Mouse (Mus musculus) cerebellum, adult 11 months (tissue): Measurements from ENCODE around the gene Mrps23.
A peak's percentile ranks its signal among the peaks of the same experiment; 100 is the strongest.

ENCODE experiments used
- DNase-seq: peaks from one replicate; pipeline ENCODE4 v3.0.0; 2022

The Mrps23 gene

DNA sequence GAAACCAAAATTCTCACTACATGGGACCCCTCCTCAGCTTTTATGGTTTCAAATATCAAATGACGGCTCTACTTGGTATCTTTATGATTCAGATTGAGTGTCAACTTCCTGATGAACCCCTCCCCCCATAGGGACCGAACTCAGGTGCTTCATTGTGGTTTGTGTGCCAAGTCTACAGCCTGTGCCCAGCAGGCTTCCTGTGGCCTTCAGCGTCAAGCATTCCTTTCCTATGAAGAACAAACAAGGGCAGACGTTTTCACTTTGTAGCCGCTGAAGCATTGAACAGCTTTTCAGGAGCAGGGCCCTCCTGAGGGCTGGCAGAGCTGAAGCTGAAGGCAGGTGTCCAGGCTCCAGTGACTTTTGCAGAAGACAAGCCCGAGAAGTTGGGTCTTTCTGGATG lies 9.6 kb downstream of the Mrps23 start:
- no peak for DNase-seq

DNA sequence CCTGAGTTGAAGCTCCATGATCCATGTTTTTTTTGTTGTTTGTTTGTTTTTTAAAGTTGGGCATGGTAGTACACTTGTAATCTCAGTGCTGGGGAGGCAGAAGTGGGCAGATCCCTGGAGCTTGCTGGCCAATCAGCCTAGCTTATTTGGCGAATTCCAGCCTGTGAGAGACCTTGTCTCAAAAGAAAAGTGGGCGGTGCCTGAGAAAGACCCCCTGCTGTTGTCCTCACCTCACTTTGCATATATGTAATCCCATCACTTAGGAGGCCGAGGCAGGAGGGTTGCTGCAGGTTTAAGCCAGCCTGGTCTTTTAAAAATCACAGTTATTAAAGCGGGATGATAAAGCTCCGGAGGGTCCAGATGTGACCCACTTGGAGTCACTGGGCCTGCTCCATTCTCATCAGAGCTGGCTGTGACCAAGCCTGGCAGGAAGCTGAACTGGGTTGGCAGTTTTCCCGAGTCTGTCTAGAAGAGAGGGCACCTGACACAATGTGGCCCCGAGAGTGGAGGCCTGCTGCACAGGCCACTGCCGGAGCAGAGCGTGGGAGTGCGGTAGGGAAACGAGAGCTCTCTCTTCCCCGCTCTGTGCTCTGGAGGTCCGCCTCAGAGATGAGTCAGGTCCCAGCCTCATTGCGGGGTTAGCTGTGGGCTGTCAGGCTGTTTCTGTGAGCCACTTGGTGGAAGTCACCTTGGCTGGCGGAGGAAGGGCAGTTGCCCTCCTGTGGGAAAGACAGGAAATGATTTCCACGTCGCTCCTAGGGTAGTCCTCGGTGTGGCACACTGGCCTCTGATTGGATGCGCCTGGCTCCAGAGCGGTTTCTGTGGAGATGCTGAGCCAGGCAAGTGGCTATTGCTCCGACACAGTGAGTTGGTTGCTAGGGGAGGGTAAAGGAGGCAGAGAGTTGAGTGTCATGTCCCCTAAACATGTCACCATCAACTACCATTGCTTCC lies 11.0 kb downstream of the Mrps23 start:
- DNase-seq: peak; percentile 78

DNA sequence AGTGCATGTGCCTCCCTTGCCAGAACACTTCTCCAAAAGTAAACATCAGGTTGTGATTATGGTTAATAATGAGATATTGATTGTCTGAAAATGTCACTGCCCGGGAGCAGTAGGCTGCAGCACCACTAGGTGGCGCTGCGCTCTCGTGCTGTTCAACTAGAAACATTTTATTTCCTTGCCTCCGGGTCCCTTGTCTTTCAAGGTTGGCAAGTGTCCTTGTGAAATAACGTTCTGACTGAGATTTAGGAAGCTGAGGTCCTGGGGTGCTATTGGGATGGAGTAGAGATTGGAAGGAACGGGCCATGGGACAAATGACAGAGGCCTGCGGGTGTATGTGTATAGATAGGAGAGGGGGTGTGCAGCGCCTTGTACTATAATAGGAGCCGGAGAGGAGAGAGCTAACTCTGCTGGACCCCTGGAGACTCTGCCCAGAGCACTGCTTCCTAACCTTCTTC lies 12.1 kb downstream of the Mrps23 start:
- peak; percentile 77 for DNase-seq

DNA sequence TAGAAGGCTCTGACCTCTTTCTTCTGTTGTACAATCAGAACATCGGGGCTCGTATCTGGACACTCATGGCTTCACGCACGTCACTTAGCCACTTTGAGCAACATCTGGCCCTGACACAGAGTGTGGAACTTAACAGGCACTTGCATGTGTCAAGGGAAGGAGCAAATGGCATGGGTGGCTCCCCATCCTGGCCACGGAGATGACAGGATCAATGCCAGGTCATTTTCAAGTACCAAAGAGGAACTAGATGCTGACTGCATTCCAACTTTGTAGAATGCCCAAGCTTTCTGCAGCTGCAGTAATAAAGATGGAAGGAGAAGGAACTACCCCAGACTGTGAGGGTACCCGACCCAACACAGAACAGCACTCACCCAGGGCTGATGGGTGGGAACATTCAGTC lies 14.0 kb downstream of the Mrps23 start:
- no peak for DNase-seq

DNA sequence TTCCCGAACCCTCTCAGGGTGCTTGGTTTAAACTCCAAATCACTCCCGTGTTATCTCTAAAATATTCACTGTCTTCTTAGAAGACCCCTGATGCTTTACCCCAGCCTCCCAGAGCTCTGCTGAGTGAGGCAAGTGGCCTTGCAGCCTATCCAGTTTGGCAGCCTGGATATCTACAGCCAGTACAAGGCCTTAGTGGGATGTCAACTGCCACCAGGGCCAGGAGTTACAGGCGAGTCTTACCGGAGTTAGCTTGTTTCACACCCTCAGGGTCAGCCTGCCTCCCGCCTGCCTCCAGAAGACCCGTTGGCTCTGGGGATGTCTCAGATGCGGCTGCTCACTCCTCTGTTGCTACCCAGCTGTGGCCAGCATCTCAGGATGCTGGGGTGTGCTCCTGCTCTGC lies 14.4 kb downstream of the Mrps23 start:
- no peak for DNase-seq

DNA sequence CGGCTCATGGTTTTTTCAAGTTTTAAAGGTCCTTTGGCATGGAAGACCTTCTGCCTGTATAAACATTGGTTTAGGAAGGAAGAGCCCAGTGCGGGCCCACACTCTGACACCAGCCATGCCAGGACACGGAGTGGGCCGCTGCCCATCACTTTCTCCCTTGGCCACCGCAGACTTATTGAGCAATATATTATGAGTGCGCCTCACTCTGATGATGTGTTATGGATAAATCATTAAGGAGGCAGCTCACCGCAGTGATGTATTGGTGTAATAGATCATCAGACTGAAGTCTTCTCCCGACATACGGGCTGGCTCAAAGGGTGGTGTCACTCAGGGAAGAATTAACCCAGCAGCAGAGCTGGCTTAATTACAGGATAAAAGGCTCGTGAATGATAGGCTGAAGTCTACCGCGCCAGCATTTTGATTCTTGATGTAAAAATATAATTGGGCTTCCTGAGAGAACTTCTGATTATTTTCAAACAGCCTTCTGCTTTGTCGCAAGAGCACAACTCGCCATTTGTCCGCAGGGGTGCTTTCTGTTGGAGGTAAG lies 17.8 kb downstream of the Mrps23 start:
- no peak for DNase-seq

DNA sequence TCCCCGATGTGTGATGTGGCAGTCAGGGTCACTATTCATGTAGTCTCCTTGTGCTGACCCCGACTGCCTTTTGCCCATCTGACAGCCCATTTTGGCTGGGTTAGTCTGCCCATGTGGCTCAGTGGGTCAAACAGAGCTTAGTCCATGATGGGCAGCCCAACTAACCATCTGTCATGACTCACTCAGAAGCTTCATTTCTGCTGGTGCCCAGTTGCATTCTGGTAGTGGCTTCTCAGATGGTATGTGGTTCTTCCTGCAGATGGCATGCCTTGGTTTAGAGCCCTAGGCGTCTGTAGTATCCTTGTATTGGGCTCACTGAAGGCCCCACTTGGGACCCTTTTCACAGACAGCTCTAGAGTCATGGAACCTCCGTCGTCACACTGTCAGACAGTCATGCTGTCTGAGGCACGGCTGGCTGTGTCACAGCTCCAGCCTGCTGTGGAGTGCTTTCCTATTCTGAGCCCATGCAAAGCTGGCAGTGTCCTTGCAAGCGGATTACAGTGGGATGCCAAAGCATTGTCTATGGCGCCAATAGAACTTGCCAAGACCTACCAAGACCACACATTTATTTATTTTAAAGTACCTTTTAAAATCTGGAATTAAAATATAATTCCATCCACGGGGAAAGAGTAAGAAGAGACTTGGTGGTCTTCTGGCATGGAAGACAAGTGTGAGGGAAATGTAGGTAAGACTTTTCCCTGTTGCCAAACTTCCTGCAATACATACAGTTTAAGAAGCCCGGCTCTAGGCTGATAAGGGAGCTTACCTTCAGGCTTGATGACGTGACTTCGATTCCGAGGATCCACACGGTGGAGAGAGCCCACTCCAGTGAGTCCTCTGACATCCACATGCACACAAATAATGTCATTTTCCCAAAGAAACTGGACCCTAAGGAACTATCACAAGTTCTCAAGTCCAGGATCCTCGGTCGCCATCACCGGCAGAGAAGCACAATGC lies 23.1 kb downstream of the Mrps23 start:
- DNase-seq: no peak

DNA sequence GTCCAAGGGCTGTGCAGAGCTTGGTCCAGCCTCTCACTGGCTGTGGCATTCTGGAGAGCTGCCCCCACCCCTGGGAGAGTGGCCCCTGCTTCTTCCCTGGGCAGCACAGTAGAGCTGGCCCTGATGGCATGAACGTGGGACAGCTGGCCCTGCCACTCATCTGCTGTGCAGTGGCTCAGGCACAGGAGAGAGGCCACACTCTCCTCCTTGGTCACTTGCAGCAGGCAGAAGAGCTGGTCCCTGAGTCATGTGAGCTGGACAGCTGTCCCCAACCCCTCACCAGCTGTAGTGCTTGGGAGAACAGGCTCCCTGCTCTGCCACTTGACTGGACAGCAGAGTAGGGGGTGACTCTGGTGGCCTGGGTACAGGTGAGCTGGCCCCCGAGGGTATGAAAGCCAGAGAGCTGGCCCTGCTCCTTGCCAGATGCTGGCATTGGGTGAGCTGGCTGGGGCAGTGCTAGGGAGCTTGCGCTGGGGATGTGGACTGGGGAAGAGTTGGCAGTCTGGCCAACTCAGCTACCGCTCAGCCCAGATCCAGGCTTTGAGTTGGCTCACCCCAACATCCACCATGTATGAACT lies 27.1 kb downstream of the Mrps23 start:
- DNase-seq: no peak

DNA sequence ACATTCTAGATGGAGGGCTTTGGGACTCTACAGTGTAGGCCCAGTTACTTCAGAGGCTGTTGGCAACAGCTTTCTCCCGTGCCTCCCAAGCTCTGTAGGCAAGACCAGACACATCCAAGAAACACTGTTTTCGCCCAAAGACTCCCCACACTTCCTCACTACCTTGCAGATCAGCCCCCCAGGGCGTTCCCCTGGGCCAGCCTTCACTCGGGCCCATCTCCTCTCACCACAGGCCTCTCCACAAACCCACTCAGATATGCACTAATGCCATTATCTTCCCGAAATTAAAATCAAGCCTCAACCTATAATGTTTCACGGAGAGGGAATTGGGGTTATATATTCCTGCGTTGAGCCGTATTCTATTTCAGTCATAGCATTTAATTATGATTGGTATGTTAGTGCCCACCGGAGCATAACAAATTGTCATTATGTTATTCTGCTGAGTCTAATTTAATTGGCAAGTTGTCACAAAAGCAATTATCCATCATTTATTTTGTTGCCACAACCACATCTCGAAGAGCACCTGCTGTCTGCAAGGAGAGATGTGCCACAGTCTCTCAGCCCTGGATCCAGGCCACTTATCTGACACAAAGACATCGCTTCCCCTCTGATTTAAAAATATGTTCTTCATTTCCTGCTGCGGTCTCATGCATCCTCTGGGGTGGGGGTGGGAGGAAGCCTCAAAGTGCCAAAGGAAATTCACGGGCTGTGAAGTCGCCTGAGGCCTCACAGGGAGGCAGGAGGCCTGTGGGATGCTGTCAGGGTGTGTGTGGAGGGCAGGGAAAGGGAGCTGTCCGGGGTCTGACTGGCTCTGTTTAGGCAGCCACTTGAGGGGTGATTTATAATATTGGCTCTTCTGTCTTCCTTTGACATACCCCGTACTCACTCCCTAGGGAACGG lies 29.6 kb downstream of the Mrps23 start:
- DNase-seq: no peak

DNA sequence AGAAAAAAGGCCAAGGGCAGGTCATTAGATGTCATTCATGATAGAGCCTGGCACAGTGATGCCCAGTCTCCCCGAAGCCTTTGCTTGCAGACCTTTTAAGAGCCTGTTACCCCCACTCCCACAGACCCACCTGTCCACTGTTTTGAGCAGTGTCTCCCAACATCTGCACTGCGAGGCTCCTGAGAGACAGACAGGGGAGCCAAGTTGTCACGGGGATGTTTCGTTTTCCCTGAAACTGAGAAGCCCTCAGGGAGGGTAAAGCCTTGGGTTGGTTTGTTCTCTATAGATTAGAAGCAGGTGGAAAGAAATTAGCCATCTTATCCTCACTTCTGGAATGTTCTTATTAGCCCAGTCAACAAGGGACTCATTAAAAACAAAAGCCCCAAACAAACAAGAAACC lies 30.6 kb downstream of the Mrps23 start:
- no peak for DNase-seq

DNA sequence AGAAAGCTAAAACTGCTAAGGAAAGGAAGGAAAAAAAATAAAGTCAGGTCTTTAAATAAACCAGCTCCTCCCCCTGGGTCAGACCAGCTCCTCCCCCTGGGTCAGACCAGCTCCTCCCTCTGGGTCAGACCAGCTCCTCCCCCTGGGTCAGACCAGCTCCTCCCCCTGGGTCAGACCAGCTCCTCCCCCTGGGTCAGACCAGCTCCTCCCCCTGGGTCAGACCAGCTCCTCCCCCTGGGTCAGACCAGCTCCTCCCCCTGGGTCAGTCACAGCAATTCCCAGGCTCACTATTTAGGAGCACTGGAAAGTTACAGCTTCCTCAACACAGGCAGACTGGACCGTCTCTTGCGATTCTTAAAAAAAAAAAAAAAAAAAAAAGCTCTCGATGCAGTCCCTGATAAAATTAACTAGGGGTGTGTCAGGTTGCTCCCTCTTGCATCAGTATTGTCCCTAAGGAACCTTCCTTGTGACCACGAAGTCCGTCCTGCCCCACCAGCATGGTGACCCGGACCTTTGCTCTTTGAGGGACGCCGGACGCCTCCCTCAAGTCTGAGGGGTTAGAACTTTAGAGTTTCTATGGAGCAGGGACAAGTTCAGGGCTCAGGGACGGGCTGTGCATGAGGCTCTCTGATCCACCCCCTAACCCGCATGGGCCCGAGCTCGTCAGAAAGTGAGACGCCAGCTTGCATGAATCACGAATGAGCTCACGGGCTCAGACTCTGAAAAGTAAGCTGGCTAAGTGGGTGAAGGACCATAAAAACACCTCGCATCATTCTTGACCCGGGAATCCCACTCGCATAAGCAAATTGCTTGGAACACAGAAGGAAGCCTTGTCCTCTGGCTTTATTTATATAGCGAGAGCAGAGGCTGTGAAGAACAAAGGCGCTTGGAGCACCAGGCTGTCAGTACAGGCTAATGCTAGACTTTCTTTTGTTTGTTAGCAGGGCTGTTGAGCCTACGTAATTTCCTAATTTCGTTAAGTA lies 31.3 kb downstream of the Mrps23 start:
- no peak for DNase-seq

DNA sequence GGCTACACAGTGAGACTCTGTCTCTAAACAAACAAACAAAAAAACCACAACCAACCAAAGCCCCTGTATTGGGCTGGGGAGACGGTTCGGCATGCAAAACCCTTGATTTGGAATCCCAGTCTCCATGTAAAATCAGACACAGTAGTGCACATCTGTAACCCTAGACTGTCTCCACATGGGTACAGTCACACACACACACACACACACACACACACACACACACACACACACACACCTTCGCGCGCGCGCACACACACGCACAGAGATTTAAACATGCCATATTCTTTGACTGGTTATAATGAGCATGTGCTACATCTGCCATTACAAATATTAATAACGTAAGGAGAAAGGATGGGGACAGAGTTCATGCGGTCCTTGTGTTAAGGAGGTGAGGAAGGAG lies 36.1 kb downstream of the Mrps23 start:
- DNase-seq: no peak

DNA sequence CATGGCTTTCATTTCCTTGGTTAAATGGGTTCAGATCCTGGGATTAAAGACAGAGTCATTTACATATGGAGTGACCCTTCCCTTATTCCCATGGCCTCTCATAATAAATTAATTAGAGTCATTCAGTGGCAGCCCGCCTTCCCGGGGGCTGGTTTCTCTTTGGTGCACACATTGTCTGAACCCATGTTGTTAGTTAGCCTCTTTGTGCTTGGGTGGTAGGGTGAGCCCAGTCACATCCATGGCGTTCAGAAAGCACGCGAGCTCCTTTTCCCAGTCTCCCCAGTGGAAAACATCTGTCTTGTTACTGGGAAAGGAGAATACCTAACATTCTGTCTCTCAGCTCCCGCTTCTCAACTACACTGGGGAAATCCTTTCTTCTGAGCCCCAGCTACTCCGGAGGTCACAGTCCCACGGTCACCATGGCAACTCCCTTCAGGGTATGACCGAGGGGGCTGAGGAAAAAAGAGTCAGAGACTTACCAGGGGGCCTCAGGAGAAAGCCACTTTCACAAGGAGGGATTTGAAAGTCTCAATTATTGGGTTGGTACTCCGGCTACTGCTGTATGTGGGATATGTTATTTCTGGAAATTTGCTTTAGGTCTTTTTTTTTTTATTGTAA lies 36.7 kb downstream of the Mrps23 start:
- DNase-seq: no peak

DNA sequence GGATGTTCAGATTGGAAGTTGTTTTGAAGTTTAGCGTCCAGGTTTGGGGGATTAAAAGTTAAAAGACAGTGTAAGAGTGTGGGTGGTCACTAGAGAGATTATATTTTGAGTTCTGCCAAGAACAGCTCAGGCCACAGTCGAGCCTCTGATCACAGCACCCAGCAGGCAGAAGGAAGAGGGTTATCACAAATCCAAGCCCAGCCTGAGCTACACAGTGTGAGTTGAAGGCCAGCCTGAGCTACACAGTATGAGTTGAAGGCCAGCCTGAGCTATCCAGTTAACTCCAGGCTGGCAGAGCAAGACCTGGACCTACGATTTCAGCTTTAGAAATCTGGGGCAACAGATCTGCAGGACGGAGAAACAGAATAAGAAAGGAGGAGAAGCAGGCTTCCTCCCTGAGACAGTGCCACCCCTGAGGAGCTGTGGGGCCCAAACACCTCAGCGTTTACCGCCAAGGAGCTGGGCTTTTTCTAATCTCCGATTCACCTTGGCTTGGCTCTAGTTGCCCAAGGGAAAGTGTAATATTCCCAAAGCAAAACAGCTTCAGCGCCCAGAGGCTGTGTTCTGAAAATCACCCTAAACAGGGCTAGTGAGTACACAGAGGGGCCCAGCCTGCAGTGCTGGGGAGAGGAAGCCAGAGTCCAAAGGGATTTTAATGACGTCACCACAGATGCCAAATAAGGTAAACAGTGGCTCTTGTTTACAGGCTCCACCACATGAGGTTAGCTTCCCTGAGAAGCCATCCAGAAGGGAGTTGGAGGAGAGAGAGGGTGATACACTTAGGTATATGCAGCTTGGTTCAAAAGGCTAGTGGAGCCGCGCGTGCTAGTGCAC lies 37.5 kb downstream of the Mrps23 start:
- no peak for DNase-seq

DNA sequence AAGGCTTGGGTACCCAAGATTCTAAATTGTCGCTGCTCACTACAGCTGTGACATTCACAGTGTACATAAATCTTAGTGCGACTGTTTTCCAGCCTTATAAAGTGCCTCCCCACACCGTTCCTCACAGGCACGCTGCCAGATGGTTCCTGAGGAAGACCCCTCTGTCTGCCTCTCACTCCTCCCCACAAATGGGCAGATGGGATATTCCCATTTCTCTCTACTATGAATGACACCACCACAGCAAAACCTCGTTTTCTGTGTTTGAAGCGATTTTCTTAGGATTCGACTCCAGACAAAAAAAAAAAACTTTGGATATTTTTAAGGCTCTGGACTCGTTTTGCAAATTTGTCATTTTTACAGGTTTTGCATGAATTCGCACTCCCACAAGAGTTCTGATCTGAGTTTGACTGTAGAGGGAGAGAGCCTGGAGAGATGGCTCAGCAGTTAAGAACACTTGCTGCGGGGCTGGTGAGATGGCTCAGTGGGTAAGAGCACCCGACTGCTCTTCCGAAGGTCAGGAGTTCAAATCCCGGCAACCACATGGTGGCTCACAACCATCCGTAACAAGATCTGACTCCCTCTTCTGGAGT lies 41.5 kb downstream of the Mrps23 start:
- no peak for DNase-seq

DNA sequence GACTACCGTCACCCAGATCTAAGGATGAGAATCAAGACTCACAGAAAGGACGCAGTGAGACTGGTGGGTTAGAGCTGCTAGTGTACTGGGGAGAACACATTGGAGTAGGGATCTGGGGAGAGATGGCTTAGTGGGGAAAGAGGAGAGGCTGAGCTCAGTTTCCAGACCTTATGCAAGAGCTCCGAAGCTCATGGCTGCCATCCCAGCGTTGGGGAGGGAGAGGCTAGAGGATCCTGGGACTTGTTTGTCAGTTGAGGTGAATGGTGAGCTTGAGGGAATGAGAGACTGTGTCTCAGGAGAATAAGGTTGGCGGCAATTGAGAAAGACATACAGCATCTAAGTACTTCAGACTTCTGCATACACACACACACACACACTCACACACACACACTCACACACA lies 44.4 kb downstream of the Mrps23 start:
- DNase-seq: no peak

DNA sequence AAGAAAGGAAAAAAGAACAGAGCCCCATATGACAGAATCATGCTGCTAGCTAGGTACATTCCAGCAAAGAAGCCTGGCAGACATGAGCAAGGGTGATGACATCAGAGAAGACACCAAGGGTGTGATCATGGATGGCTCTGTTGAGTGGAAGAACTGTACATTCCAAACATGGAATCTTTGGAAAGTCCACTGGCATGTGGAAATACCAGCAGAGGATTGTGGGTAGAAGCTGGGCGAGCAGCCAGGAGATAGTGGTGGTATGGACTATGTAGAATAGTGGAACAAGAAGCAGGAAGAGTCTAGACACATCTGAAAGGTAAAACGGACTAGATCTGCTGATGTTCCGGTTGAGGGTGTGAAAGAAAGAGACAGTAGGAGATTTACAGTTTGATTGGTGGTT lies 46.4 kb downstream of the Mrps23 start:
- no peak for DNase-seq

DNA sequence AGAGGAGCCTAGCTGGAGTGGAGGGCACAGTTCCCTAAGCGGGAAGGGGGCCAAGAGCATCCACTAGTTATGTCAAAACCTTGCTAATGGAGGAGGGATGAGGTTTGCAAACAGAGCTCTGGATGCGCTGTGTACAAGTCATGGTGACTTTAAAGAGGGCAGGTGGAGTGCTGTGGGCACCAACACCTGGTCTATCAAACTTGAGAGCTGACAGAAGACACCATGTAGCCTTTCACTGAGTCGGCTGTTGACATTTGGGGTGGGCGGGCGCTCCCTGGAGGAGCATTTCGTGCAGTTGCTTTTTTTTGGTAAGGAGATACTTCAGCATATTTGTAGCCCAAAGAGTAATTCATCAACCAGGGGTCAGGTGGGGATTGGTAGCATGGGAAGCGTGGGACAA lies 47.1 kb downstream of the Mrps23 start:
- no peak for DNase-seq
